Mouse (Mus musculus): Measurements from ENCODE around the gene Ms4a18.

Ms4a18 gene

GRCm38 (mm10) chr19:10983146-10983545 lies 34.7 kb downstream of the Ms4a18 start:
- DNase-seq (ENCODE audit: low spot score) = no peak

- DNase-seq (ENCODE audit: low spot score) = no peak
These were observed 37.6 kb downstream of the Ms4a18 start for GRCm38 (mm10) chr19:10980210-10980609.

GRCm38 (mm10) chr19:10979184-10980168 lies 38.4 kb downstream of the Ms4a18 start:
- DNase-seq (ENCODE audit: low spot score) = no peak

- no peak for DNase-seq (ENCODE audit: low spot score)
These were observed 41.5 kb downstream of the Ms4a18 start for GRCm38 (mm10) chr19:10976318-10976717.

- no peak for DNase-seq (ENCODE audit: low spot score)
These were observed 42.6 kb downstream of the Ms4a18 start for GRCm38 (mm10) chr19:10975187-10975586.

- no peak for DNase-seq (ENCODE audit: low spot score)
These were observed 43.5 kb downstream of the Ms4a18 start, which contains the start of gene Ms4a10 for GRCm38 (mm10) chr19:10974238-10974865. Gene Ms4a10 (minus strand): TSS chr19:10974670.

GRCm38 (mm10) chr19:10973187-10973586 lies 44.6 kb downstream of the Ms4a18 start:
- no peak for DNase-seq (ENCODE audit: low spot score)

- DNase-seq (ENCODE audit: low spot score) = no peak
These were observed 45.2 kb downstream of the Ms4a18 start for GRCm38 (mm10) chr19:10972660-10973059.

GRCm38 (mm10) chr19:10970457-10970856 lies 47.4 kb downstream of the Ms4a18 start:
- no peak for DNase-seq (ENCODE audit: low spot score)

- DNase-seq (ENCODE audit: low spot score) = no peak
These were observed 49.3 kb downstream of the Ms4a18 start for GRCm38 (mm10) chr19:10968578-10968977.

- no peak for DNase-seq (ENCODE audit: low spot score)
These were observed 52.1 kb downstream of the Ms4a18 start for GRCm38 (mm10) chr19:10965721-10966120.

- DNase-seq (ENCODE audit: low spot score) = no peak
These were observed 57.9 kb downstream of the Ms4a18 start for GRCm38 (mm10) chr19:10959978-10960346.

- no peak for DNase-seq (ENCODE audit: low spot score)
These were observed 58.5 kb downstream of the Ms4a18 start for GRCm38 (mm10) chr19:10959085-10959977.

GRCm38 (mm10) chr19:10952021-10952939 lies 65.6 kb downstream of the Ms4a18 start:
- no peak for DNase-seq (ENCODE audit: low spot score)

GRCm38 (mm10) chr19:10949558-10949957 lies 68.3 kb downstream of the Ms4a18 start:
- no peak for DNase-seq (ENCODE audit: low spot score)

- DNase-seq (ENCODE audit: low spot score) = peak; percentile 88
These were observed 68.7 kb downstream of the Ms4a18 start, which contains the start of gene Ccdc86 for GRCm38 (mm10) chr19:10949112-10949511. Gene Ccdc86 (minus strand): TSS chr19:10949266.

- no peak for DNase-seq (ENCODE audit: low spot score)
These were observed 69.4 kb downstream of the Ms4a18 start for GRCm38 (mm10) chr19:10948416-10948815.

- DNase-seq (ENCODE audit: low spot score) = no peak
These were observed 70.6 kb downstream of the Ms4a18 start for GRCm38 (mm10) chr19:10947219-10947618.
